Mouse (Mus musculus): ENCODE measurements around the gene Tmem221. TPM values are rescaled to one million over a fixed set of nuclear protein-coding genes. Genes with fewer than 3 reads are reported as not detected.
"Not testable (repeated sequence)": the region's sequence is repeated elsewhere in the genome, so short reads cannot be mapped to it uniquely, and the experiment has no call there.

Tmem221 gene
- polyA plus RNA-seq, 1 experiment from 2014 or later, result 0.53 TPM

GRCm38 (mm10) chr8:71519037-71519825, 39.4 kb downstream of the Tmem221 start:
- ATAC-seq (ENCODE audit: insufficient number of reproducible peaks, insufficient read depth, low FRiP score, low read depth); H3K4me1 ChIP-seq (ENCODE audit: control insufficient read depth in 2 of 2, insufficient read depth in 2 of 2, low read length in 2 of 2); H3K27me3 ChIP-seq (ENCODE audit: control insufficient read depth, insufficient read depth, low read length); H3K4me2 ChIP-seq (ENCODE audit: low read length); H3K4me3 ChIP-seq (ENCODE audit: control insufficient read depth in 1 of 2, insufficient read depth in 1 of 2, low read depth in 1 of 2, low read length in 2 of 2); H3K36me3 ChIP-seq (ENCODE audit: control insufficient read depth, insufficient read depth, low read length); H3K9ac ChIP-seq (ENCODE audit: low read length); H3K9me3 ChIP-seq (ENCODE audit: control insufficient read depth, low read length); H3K27ac ChIP-seq (replicated peaks in 1 of 2; ENCODE audit: control insufficient read depth in 1 of 2, insufficient read depth in 1 of 2, low read depth in 2 of 2, low read length in 2 of 2): not testable (repeated sequence)
- 36% methylated on average over 9 of the region's 10 CpGs for WGBS

- 20% methylated on average over 6 of the region's 6 CpGs for whole genome bisulfite sequencing
Observed at GRCm38 (mm10) chr8:71516786-71517185, 41.9 kb downstream of the Tmem221 start.

GRCm38 (mm10) chr8:71515043-71515442, 43.6 kb downstream of the Tmem221 start:
- H3K27ac ChIP-seq (replicated peaks in 1 of 2; ENCODE audit: control insufficient read depth in 1 of 2, insufficient read depth in 1 of 2, low read depth in 2 of 2, low read length in 2 of 2), result no peak overlapping the region
- 74% methylated on average over 5 of the region's 5 CpGs for WGBS
- H3K4me3 ChIP-seq (ENCODE audit: control insufficient read depth in 1 of 2, insufficient read depth in 1 of 2, low read depth in 1 of 2, low read length in 2 of 2), result no peak overlapping the region
- H3K4me2 ChIP-seq (ENCODE audit: low read length), result no peak overlapping the region
- peaks cover 0 to 6% of the 10 kb centered on the region in 2 experiments; a peak in 1 of 4 replicates for H3K4me1 ChIP-seq (ENCODE audit: control insufficient read depth in 2 of 2, insufficient read depth in 2 of 2, low read length in 2 of 2)
- H3K9ac ChIP-seq (ENCODE audit: low read length), result no peak overlapping the region
- peaks cover 11% of the 10 kb centered on the region for H3K27me3 ChIP-seq (ENCODE audit: control insufficient read depth, insufficient read depth, low read length)
- H3K36me3 ChIP-seq (ENCODE audit: control insufficient read depth, insufficient read depth, low read length), result no peaks in the 10 kb centered on the region
- no peak for ATAC-seq (ENCODE audit: insufficient number of reproducible peaks, insufficient read depth, low FRiP score, low read depth)
- H3K9me3 ChIP-seq (ENCODE audit: control insufficient read depth, low read length), result no peaks in the 10 kb centered on the region

More at GRCm38 (mm10) chr8:71516786-71517185, 41.9 kb downstream of the Tmem221 start:
- Histone ChIP-seq H3K27me3 (ENCODE audit: control insufficient read depth, insufficient read depth, low read length) (no peaks in the 10 kb centered on the region; the same call in 1 of the 2 replicates), H3K4me1 (ENCODE audit: control insufficient read depth in 2 of 2, insufficient read depth in 2 of 2, low read length in 2 of 2) (peaks cover 0 to 5% of the 10 kb centered on the region in 2 experiments; a peak in 1 of 4 replicates), H3K9me3 (ENCODE audit: control insufficient read depth, low read length) (no peaks in the 10 kb centered on the region), H3K4me2 (ENCODE audit: low read length) (no peak overlapping the region), H3K4me3 (ENCODE audit: control insufficient read depth in 1 of 2, insufficient read depth in 1 of 2, low read depth in 1 of 2, low read length in 2 of 2) (no peak overlapping the region), H3K36me3 (ENCODE audit: control insufficient read depth, insufficient read depth, low read length) (no peaks in the 10 kb centered on the region), H3K9ac (ENCODE audit: low read length) (no peak overlapping the region), H3K27ac (replicated peaks in 1 of 2; ENCODE audit: control insufficient read depth in 1 of 2, insufficient read depth in 1 of 2, low read depth in 2 of 2, low read length in 2 of 2) (no peak overlapping the region)
- no peak for ATAC-seq (ENCODE audit: insufficient number of reproducible peaks, insufficient read depth, low FRiP score, low read depth)

GRCm38 (mm10) chr8:71513018-71513754, 45.5 kb downstream of the Tmem221 start:
- H3K4me3 ChIP-seq (ENCODE audit: control insufficient read depth in 1 of 2, insufficient read depth in 1 of 2, low read depth in 1 of 2, low read length in 2 of 2), result no peak overlapping the region
- no peak overlapping the region for H3K4me2 ChIP-seq (ENCODE audit: low read length)
- no peak for ATAC-seq (ENCODE audit: insufficient number of reproducible peaks, insufficient read depth, low FRiP score, low read depth)
- H3K27ac ChIP-seq (replicated peaks in 1 of 2; ENCODE audit: control insufficient read depth in 1 of 2, insufficient read depth in 1 of 2, low read depth in 2 of 2, low read length in 2 of 2), result 0 out of 4 replicates have a peak overlapping the region, but pooled peaks of 1 of the 2 experiments have one; percentile 1
- H3K36me3 ChIP-seq (ENCODE audit: control insufficient read depth, insufficient read depth, low read length), result no peaks in the 10 kb centered on the region
- H3K9me3 ChIP-seq (ENCODE audit: control insufficient read depth, low read length), result no peaks in the 10 kb centered on the region
- no peak overlapping the region for H3K9ac ChIP-seq (ENCODE audit: low read length)
- H3K4me1 ChIP-seq (ENCODE audit: control insufficient read depth in 2 of 2, insufficient read depth in 2 of 2, low read length in 2 of 2), result peaks cover 0 to 6% of the 10 kb centered on the region in 2 experiments; a peak in 1 of 4 replicates
- WGBS, result 55% methylated on average over 15 of the region's 15 CpGs
- peaks cover 28% of the 10 kb centered on the region for H3K27me3 ChIP-seq (ENCODE audit: control insufficient read depth, insufficient read depth, low read length)

- peak; percentile 51 for ATAC-seq (ENCODE audit: insufficient number of reproducible peaks, insufficient read depth, low FRiP score, low read depth)
- H3K4me2 ChIP-seq (ENCODE audit: low read length), result peak within 1 kb of the TSS; percentile 77
- peak within 1 kb of the TSS; percentile 14 to 59; a peak in 3 of 4 replicates for H3K27ac ChIP-seq (replicated peaks in 1 of 2; ENCODE audit: control insufficient read depth in 1 of 2, insufficient read depth in 1 of 2, low read depth in 2 of 2, low read length in 2 of 2)
- H3K27me3 ChIP-seq (ENCODE audit: control insufficient read depth, insufficient read depth, low read length), result peaks cover 43% of the 10 kb centered on the region
- peaks cover 7 to 12% of the 10 kb centered on the region in 2 experiments; a peak in 3 of 4 replicates for H3K4me1 ChIP-seq (ENCODE audit: control insufficient read depth in 2 of 2, insufficient read depth in 2 of 2, low read length in 2 of 2)
- no peaks in the 10 kb centered on the region for H3K36me3 ChIP-seq (ENCODE audit: control insufficient read depth, insufficient read depth, low read length)
- peak within 1 kb of the TSS; percentile 58; the same call in 1 of the 2 replicates for H3K9ac ChIP-seq (ENCODE audit: low read length)
- no peaks in the 10 kb centered on the region for H3K9me3 ChIP-seq (ENCODE audit: control insufficient read depth, low read length)
- WGBS, result 19% methylated on average over 14 of the region's 14 CpGs
- H3K4me3 ChIP-seq (ENCODE audit: control insufficient read depth in 1 of 2, insufficient read depth in 1 of 2, low read depth in 1 of 2, low read length in 2 of 2), result peak within 1 kb of the TSS; percentile 36 to 41
Observed at GRCm38 (mm10) chr8:71511644-71512043, 47.0 kb downstream of the Tmem221 start, which contains the start of gene Plvap. Gene Plvap, minus strand, starts transcription at chr8:71511752.

- Histone ChIP-seq H3K4me3 (ENCODE audit: control insufficient read depth in 1 of 2, insufficient read depth in 1 of 2, low read depth in 1 of 2, low read length in 2 of 2) (peak overlapping the region in 1 of 2 experiments; percentile 36; a peak in 2 of 4 replicates), H3K9me3 (ENCODE audit: control insufficient read depth, low read length) (no peaks in the 10 kb centered on the region), H3K27me3 (ENCODE audit: control insufficient read depth, insufficient read depth, low read length) (peaks cover 53% of the 10 kb centered on the region), H3K4me2 (ENCODE audit: low read length) (peak overlapping the region; percentile 77), H3K27ac (replicated peaks in 1 of 2; ENCODE audit: control insufficient read depth in 1 of 2, insufficient read depth in 1 of 2, low read depth in 2 of 2, low read length in 2 of 2) (no peak overlapping the region), H3K9ac (ENCODE audit: low read length) (no peak overlapping the region; the same call in 1 of the 2 replicates), H3K4me1 (ENCODE audit: control insufficient read depth in 2 of 2, insufficient read depth in 2 of 2, low read length in 2 of 2) (peaks cover 7 to 12% of the 10 kb centered on the region in 2 experiments; a peak in 3 of 4 replicates), H3K36me3 (ENCODE audit: control insufficient read depth, insufficient read depth, low read length) (no peaks in the 10 kb centered on the region)
- WGBS, result 50% methylated on average over 2 of the region's 2 CpGs
- ATAC-seq (ENCODE audit: insufficient number of reproducible peaks, insufficient read depth, low FRiP score, low read depth), result no peak
Observed at GRCm38 (mm10) chr8:71509316-71509715, 49.4 kb downstream of the Tmem221 start.

- Histone ChIP-seq H3K4me1 (ENCODE audit: control insufficient read depth in 2 of 2, insufficient read depth in 2 of 2, low read length in 2 of 2) (peaks cover 7 to 10% of the 10 kb centered on the region in 2 experiments; a peak in 3 of 4 replicates), H3K36me3 (ENCODE audit: control insufficient read depth, insufficient read depth, low read length) (no peaks in the 10 kb centered on the region), H3K9me3 (ENCODE audit: control insufficient read depth, low read length) (no peaks in the 10 kb centered on the region), H3K27me3 (ENCODE audit: control insufficient read depth, insufficient read depth, low read length) (peaks cover 53% of the 10 kb centered on the region), H3K27ac (replicated peaks in 1 of 2; ENCODE audit: control insufficient read depth in 1 of 2, insufficient read depth in 1 of 2, low read depth in 2 of 2, low read length in 2 of 2) (no peak overlapping the region), H3K4me2 (ENCODE audit: low read length) (peak overlapping the region; percentile 77), H3K9ac (ENCODE audit: low read length) (peak overlapping the region; percentile 64), H3K4me3 (ENCODE audit: control insufficient read depth in 1 of 2, insufficient read depth in 1 of 2, low read depth in 1 of 2, low read length in 2 of 2) (peak overlapping the region; percentile 42 to 51)
- WGBS, result under 1% methylated on average over 61 of the region's 61 CpGs
- no peak; the same call in 1 of the 2 replicates for ATAC-seq (ENCODE audit: insufficient number of reproducible peaks, insufficient read depth, low FRiP score, low read depth)
Observed at GRCm38 (mm10) chr8:71507589-71508104, 51.0 kb downstream of the Tmem221 start.

Measured in heart, embryonic 14.5 days (tissue).